Mouse (Mus musculus) olfactory bulb, adult 2 months (tissue): Measurements from ENCODE around the gene Kifc3.

Experiments used
- CTCF ChIP-seq: fragments of 200-500 bp; IDR thresholded peaks from 2 replicates; pipeline ENCODE4 v1.5.1; 2012; ENCODE audit warnings: low read depth, mild to moderate bottlenecking, low read length, moderate library complexity; ENCODE audit not compliant: insufficient read depth
- POLR2A ChIP-seq: fragments of 200-500 bp; IDR thresholded peaks from 2 replicates; pipeline ENCODE4 v1.6.1; 2012; ENCODE audit warnings: mild to moderate bottlenecking, low read depth, low read length, moderate library complexity; ENCODE audit not compliant: insufficient read depth

DNA sequence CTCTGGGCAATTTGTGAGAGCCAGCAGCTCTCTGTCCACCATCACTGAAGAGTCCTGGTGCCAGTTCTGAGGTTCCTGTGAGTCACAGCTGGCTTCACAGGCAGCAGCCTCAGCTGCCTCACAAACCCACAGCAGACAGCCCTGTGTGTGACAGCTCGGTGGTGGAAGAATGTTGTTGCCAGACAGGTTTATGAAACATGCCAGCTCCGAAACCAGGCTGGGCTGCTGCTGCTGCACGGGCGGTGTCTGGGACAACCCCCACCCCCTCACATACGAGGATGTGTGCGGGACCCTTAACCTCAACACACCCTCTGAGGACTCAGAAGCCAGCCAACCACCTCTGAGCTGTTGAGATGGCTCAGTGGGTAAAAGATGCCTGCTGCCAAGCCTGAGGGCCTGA lies 48.0 kb downstream of the Kifc3 start:
- TF ChIP-seq CTCF (no peak), POLR2A (no peak)
